Mouse (Mus musculus) heart, embryonic 14.5 days (tissue): Measurements from ENCODE around the gene Olfr1136. TPM values are rescaled to one million over a fixed set of nuclear protein-coding genes. Genes with fewer than 3 reads are reported as not detected.

Source experiments
- ATAC-seq: fragments of 200-750 bp; cut with Nextera tagmentation; 2 replicates; pipeline ENCODE4 v1.8.0; 2017; ENCODE audit warnings: low read depth, moderate TSS enrichment; ENCODE audit not compliant: insufficient number of reproducible peaks, insufficient read depth, low FRiP score
- H3K27ac ChIP-seq, 2 experiments: fragments of 200-500 bp in 1 of 2; fragments of 300-500 bp in 1 of 2; sonication (generic) in 1 of 2; replicated peaks in 1 of 2; 2 replicates each; pipeline ENCODE4 v1.5.1; 2012 to 2014; ENCODE audit warnings: low read depth in 2 of 2, low read length in 2 of 2, control low read depth in 1 of 2, mild to moderate bottlenecking in 1 of 2, mixed read lengths in 1 of 2; ENCODE audit not compliant: control insufficient read depth in 1 of 2, insufficient read depth in 1 of 2
- H3K27me3 ChIP-seq: fragments of 300-500 bp; sonication (generic); 2 replicates; pipeline ENCODE4 v1.6.1; 2014; ENCODE audit warnings: mild to moderate bottlenecking, low read length, control low read depth; ENCODE audit not compliant: control insufficient read depth, insufficient read depth
- H3K36me3 ChIP-seq: fragments of 300-500 bp; sonication (generic); 2 replicates; pipeline ENCODE4 v1.6.1; 2014; ENCODE audit warnings: mild to moderate bottlenecking, control low read depth, low read length, mixed read lengths; ENCODE audit not compliant: control insufficient read depth, insufficient read depth
- H3K4me1 ChIP-seq, 2 experiments: fragments of 200-500 bp in 1 of 2; fragments of 300-500 bp in 1 of 2; sonication (generic) in 1 of 2; 2 replicates each; pipeline ENCODE4 v1.6.1; 2012 to 2014; ENCODE audit warnings: low read length in 2 of 2, control low read depth in 1 of 2, mixed read lengths in 1 of 2; ENCODE audit not compliant: control insufficient read depth in 2 of 2, insufficient read depth in 2 of 2
- H3K4me2 ChIP-seq: fragments of 300-500 bp; sonication (generic); 2 replicates; pipeline ENCODE4 v1.6.1; 2014; ENCODE audit warnings: mild to moderate bottlenecking, low read length
- H3K4me3 ChIP-seq, 2 experiments: fragments of 200-500 bp in 1 of 2; fragments of 300-500 bp in 1 of 2; sonication (generic) in 1 of 2; 2 replicates each; pipeline ENCODE4 v1.5.1; 2012 to 2014; ENCODE audit warnings: low read length in 2 of 2, mild to moderate bottlenecking in 2 of 2, control low read depth in 1 of 2, low read depth in 1 of 2, moderate library complexity in 1 of 2; ENCODE audit not compliant: control insufficient read depth in 1 of 2, insufficient read depth in 1 of 2
- H3K9ac ChIP-seq: fragments of 300-500 bp; sonication (generic); 2 replicates; pipeline ENCODE4 v1.6.1; 2014; ENCODE audit warnings: mild to moderate bottlenecking, low read length
- H3K9me3 ChIP-seq: fragments of 300-500 bp; sonication (generic); 2 replicates; pipeline ENCODE4 v1.6.1; 2016; ENCODE audit warnings: low read length, control low read depth; ENCODE audit not compliant: control insufficient read depth
- WGBS: fragments of 180-500 bp; shearing (Covaris S2); extraction: QIAGEN DNeasy Blood & Tissue Kit; methylation state at CpG from one replicate; pipeline ENCODE4 v1.1.7; 2014; 5-methylcytosine and 5-hydroxymethylcytosine counted together
- polyA plus RNA-seq: library from polyadenylated mRNA; unstranded; fragments of >200 nt; fragmentation: Nextera tagmentation; extraction: Ambion mirVana; gene quantifications from 2 replicates; pipeline ENCODE4 v1.2.1, GENCODE M21; 2014

Olfr1136 gene
- not detected in 2 replicates for polyA plus RNA-seq

GRCm38 (mm10) chr2:87693847-87694246 lies at the start of gene Olfr1136:
Olfr1136 (minus strand) TSS chr2:87693947.
- H3K9me3 ChIP-seq: no peaks in the 10 kb centered on the region
- H3K4me3 ChIP-seq: no peak within 1 kb of the TSS
- ATAC-seq: no peak
- no peak within 1 kb of the TSS for H3K4me2 ChIP-seq
- no peaks in the 10 kb centered on the region for H3K27me3 ChIP-seq
- no peaks in the 10 kb centered on the region for H3K4me1 ChIP-seq
- no peak within 1 kb of the TSS for H3K9ac ChIP-seq
- no peaks in the 10 kb centered on the region for H3K36me3 ChIP-seq
- no peak within 1 kb of the TSS for H3K27ac ChIP-seq

- no peak within 1 kb of the TSS for H3K9ac ChIP-seq
- 80% methylated on average over 3 of the region's 3 CpGs for WGBS
- no peaks in the 10 kb centered on the region for H3K4me1 ChIP-seq
- H3K27ac ChIP-seq: no peak within 1 kb of the TSS
- H3K9me3 ChIP-seq: no peaks in the 10 kb centered on the region
- H3K4me2 ChIP-seq: no peak within 1 kb of the TSS
- no peak within 1 kb of the TSS for H3K4me3 ChIP-seq
- no peaks in the 10 kb centered on the region for H3K27me3 ChIP-seq
- ATAC-seq: no peak
- H3K36me3 ChIP-seq: no peaks in the 10 kb centered on the region
Observed at GRCm38 (mm10) chr2:87743452-87743851, 49.7 kb upstream of the Olfr1136 start, which contains the start of gene Olfr1140. Olfr1140 (plus strand) TSS chr2:87743752.

GRCm38 (mm10) chr2:87739878-87740277 lies 46.1 kb upstream of the Olfr1136 start, which contains the start of gene Olfr1138:
Olfr1138 (minus strand) TSS chr2:87739978.
- H3K9me3 ChIP-seq: no peaks in the 10 kb centered on the region
- no peak within 1 kb of the TSS for H3K9ac ChIP-seq
- no peaks in the 10 kb centered on the region for H3K36me3 ChIP-seq
- 66% methylated on average over 1 of the region's 1 CpGs for WGBS
- no peaks in the 10 kb centered on the region for H3K27me3 ChIP-seq
- no peak within 1 kb of the TSS for H3K4me2 ChIP-seq
- H3K4me1 ChIP-seq: no peaks in the 10 kb centered on the region
- no peak within 1 kb of the TSS for H3K4me3 ChIP-seq
- no peak within 1 kb of the TSS for H3K27ac ChIP-seq
- no peak for ATAC-seq

- no peak within 1 kb of the TSS for H3K4me3 ChIP-seq
- H3K9ac ChIP-seq: no peak within 1 kb of the TSS
- no peaks in the 10 kb centered on the region for H3K4me1 ChIP-seq
- no peak within 1 kb of the TSS for H3K4me2 ChIP-seq
- no peak within 1 kb of the TSS for H3K27ac ChIP-seq
- no peaks in the 10 kb centered on the region for H3K9me3 ChIP-seq
- no peaks in the 10 kb centered on the region for H3K27me3 ChIP-seq
- no peaks in the 10 kb centered on the region for H3K36me3 ChIP-seq
- no peak for ATAC-seq
Observed at GRCm38 (mm10) chr2:87713079-87713478, 19.3 kb upstream of the Olfr1136 start, which contains the start of gene Olfr1137. Olfr1137 (minus strand) TSS chr2:87713179.

GRCm38 (mm10) chr2:87673564-87673963 lies 20.2 kb downstream of the Olfr1136 start, which contains the start of gene Olfr1135:
Olfr1135 (minus strand) TSS chr2:87673664.
- 10% methylated on average over 1 of the region's 1 CpGs for WGBS
- no peak for ATAC-seq
- Histone ChIP-seq H3K4me3 (no peak within 1 kb of the TSS), H3K9me3 (no peaks in the 10 kb centered on the region), H3K27ac (no peak within 1 kb of the TSS), H3K27me3 (no peaks in the 10 kb centered on the region), H3K4me1 (no peaks in the 10 kb centered on the region), H3K9ac (no peak within 1 kb of the TSS), H3K4me2 (no peak within 1 kb of the TSS), H3K36me3 (no peaks in the 10 kb centered on the region)

GRCm38 (mm10) chr2:87658360-87658759 lies 35.4 kb downstream of the Olfr1136 start, which contains the start of gene Olfr1134:
Olfr1134 (minus strand) TSS chr2:87658460.
- H3K4me2 ChIP-seq: no peak within 1 kb of the TSS
- no peak within 1 kb of the TSS for H3K9ac ChIP-seq
- H3K4me1 ChIP-seq: no peaks in the 10 kb centered on the region
- H3K27me3 ChIP-seq: no peaks in the 10 kb centered on the region
- H3K36me3 ChIP-seq: no peaks in the 10 kb centered on the region
- no peak within 1 kb of the TSS for H3K27ac ChIP-seq
- ATAC-seq: no peak
- H3K9me3 ChIP-seq: no peaks in the 10 kb centered on the region
- WGBS: 67% methylated on average over 2 of the region's 2 CpGs
- no peak within 1 kb of the TSS for H3K4me3 ChIP-seq

- Histone ChIP-seq H3K27me3 (no peaks in the 10 kb centered on the region), H3K36me3 (no peaks in the 10 kb centered on the region), H3K27ac (no peak within 1 kb of the TSS), H3K4me2 (no peak within 1 kb of the TSS), H3K4me1 (no peaks in the 10 kb centered on the region), H3K9ac (no peak within 1 kb of the TSS), H3K4me3 (no peak within 1 kb of the TSS), H3K9me3 (no peaks in the 10 kb centered on the region)
- ATAC-seq: no peak
Observed at GRCm38 (mm10) chr2:87647274-87647673, 46.5 kb downstream of the Olfr1136 start, which contains the start of gene Olfr1133. Olfr1133 (minus strand) TSS chr2:87647374.
